Mouse (Mus musculus) midbrain, embryonic 16.5 days (tissue): ENCODE data around the gene Ssr1. TPM values are rescaled to one million over a fixed set of nuclear protein-coding genes. Genes with fewer than 3 reads are reported as not detected.

Experiments
- ATAC-seq: fragments of 200-750 bp; cut with Nextera tagmentation; 2 replicates; pipeline ENCODE4 v1.8.0; 2017; ENCODE audit warnings: moderate TSS enrichment
- H3K27ac ChIP-seq: fragments of 300-500 bp; sonication (generic); 2 replicates; pipeline ENCODE4 v1.5.1; 2014; ENCODE audit warnings: mild to moderate bottlenecking, low read length, mixed read lengths
- H3K27me3 ChIP-seq: fragments of 300-500 bp; sonication (generic); 2 replicates; pipeline ENCODE4 v1.6.1; 2014; ENCODE audit warnings: low read depth, low read length, mixed read lengths; ENCODE audit not compliant: control insufficient read depth, insufficient read depth
- H3K36me3 ChIP-seq: fragments of 300-500 bp; sonication (generic); 2 replicates; pipeline ENCODE4 v1.6.1; 2014; ENCODE audit warnings: mild to moderate bottlenecking, low read length, moderate library complexity, mixed read lengths; ENCODE audit not compliant: control insufficient read depth, insufficient read depth
- H3K4me1 ChIP-seq: fragments of 300-500 bp; sonication (generic); 2 replicates; pipeline ENCODE4 v1.6.1; 2014; ENCODE audit warnings: mild to moderate bottlenecking, low read length, mixed read lengths; ENCODE audit not compliant: control insufficient read depth, insufficient read depth
- H3K4me2 ChIP-seq: fragments of 300-500 bp; sonication (generic); 2 replicates; pipeline ENCODE4 v1.6.1; 2014; ENCODE audit warnings: mild to moderate bottlenecking, low read length, mixed read lengths
- H3K4me3 ChIP-seq: fragments of 300-500 bp; sonication (generic); 2 replicates; pipeline ENCODE4 v1.5.1; 2014; ENCODE audit warnings: low read depth, mild to moderate bottlenecking, low read length, moderate library complexity, mixed read lengths
- H3K9ac ChIP-seq: fragments of 300-500 bp; sonication (generic); 2 replicates; pipeline ENCODE4 v1.6.1; 2014; ENCODE audit warnings: low read depth, low read length, mixed read lengths
- H3K9me3 ChIP-seq: fragments of 300-500 bp; sonication (generic); replicated peaks from 2 replicates; pipeline ENCODE4 v1.6.1; 2014; ENCODE audit warnings: mild to moderate bottlenecking, low read length, mixed read lengths; ENCODE audit not compliant: control insufficient read depth, poor library complexity, severe bottlenecking
- WGBS: fragments of 180-500 bp; shearing (Covaris S2); extraction: QIAGEN DNeasy Blood & Tissue Kit; methylation state at CpG from one replicate; pipeline ENCODE4 v1.1.7; 2014; 5-methylcytosine and 5-hydroxymethylcytosine counted together
- polyA plus RNA-seq: library from polyadenylated mRNA; unstranded; fragments of >200 nt; fragmentation: Nextera tagmentation; extraction: Ambion mirVana; gene quantifications from 2 replicates; pipeline ENCODE4 v1.2.1, GENCODE M21; 2015

The Ssr1 gene
- polyA plus RNA-seq: 69.2 and 71.1 TPM in 2 replicates

GRCm38 (mm10) chr13:37993704-37994404 lies at the start of gene Ssr1:
Gene Ssr1, minus strand, starts transcription at chr13:37994217.
- peak within 1 kb of the TSS; percentile 72 for H3K4me3 ChIP-seq
- H3K27me3 ChIP-seq: no peaks in the 10 kb centered on the region
- peaks cover 13% of the 10 kb centered on the region for H3K4me1 ChIP-seq
- H3K36me3 ChIP-seq: peaks cover 7% of the 10 kb centered on the region
- H3K9ac ChIP-seq: peak within 1 kb of the TSS; percentile 89
- peak within 1 kb of the TSS; percentile 78 for H3K4me2 ChIP-seq
- H3K9me3 ChIP-seq: no peaks in the 10 kb centered on the region
- WGBS: 0% methylated on average over 64 of the region's 89 CpGs
- peak within 1 kb of the TSS; percentile 91 for H3K27ac ChIP-seq
- peak; percentile 98 for ATAC-seq

GRCm38 (mm10) chr13:38037811-38038210 lies 43.8 kb upstream of the Ssr1 start:
- peak overlapping the region; percentile 86 for H3K4me3 ChIP-seq
- ATAC-seq: no peak
- WGBS: 59% methylated on average over 12 of the region's 12 CpGs
- H3K27me3 ChIP-seq: no peaks in the 10 kb centered on the region
- peak overlapping the region; percentile 91 for H3K9ac ChIP-seq
- H3K4me2 ChIP-seq: peak overlapping the region; percentile 98
- no peak overlapping the region for H3K27ac ChIP-seq
- peaks cover 23% of the 10 kb centered on the region for H3K4me1 ChIP-seq
- H3K9me3 ChIP-seq: no peaks in the 10 kb centered on the region
- peaks cover 10% of the 10 kb centered on the region for H3K36me3 ChIP-seq

GRCm38 (mm10) chr13:38037044-38037687 lies 43.1 kb upstream of the Ssr1 start, which contains the start of gene Cage1:
Gene Cage1, minus strand, starts transcription at chr13:38037069.
- peak within 1 kb of the TSS; percentile 86 for H3K4me3 ChIP-seq
- H3K27ac ChIP-seq: peak within 1 kb of the TSS; percentile 87
- no peaks in the 10 kb centered on the region for H3K27me3 ChIP-seq
- H3K36me3 ChIP-seq: peaks cover 6% of the 10 kb centered on the region; the same call in 1 of the 2 replicates
- peak; percentile 97 for ATAC-seq
- peak within 1 kb of the TSS; percentile 98 for H3K4me2 ChIP-seq
- H3K9me3 ChIP-seq: no peaks in the 10 kb centered on the region
- peaks cover 23% of the 10 kb centered on the region for H3K4me1 ChIP-seq
- under 1% methylated on average over 47 of the region's 47 CpGs for WGBS
- peak within 1 kb of the TSS; percentile 91 for H3K9ac ChIP-seq

GRCm38 (mm10) chr13:38036343-38037043 lies 42.5 kb upstream of the Ssr1 start, which contains the start of gene Riok1:
Gene Riok1, plus strand, starts transcription at chr13:38036995.
- H3K36me3 ChIP-seq: peaks cover 6% of the 10 kb centered on the region; the same call in 1 of the 2 replicates
- peak within 1 kb of the TSS; percentile 87 for H3K27ac ChIP-seq
- ATAC-seq: no peak
- peak within 1 kb of the TSS; percentile 86 for H3K4me3 ChIP-seq
- H3K4me2 ChIP-seq: peak within 1 kb of the TSS; percentile 98
- H3K4me1 ChIP-seq: peaks cover 23% of the 10 kb centered on the region
- H3K9ac ChIP-seq: peak within 1 kb of the TSS; percentile 91
- 11% methylated on average over 37 of the region's 37 CpGs for WGBS
- H3K27me3 ChIP-seq: no peaks in the 10 kb centered on the region
- no peaks in the 10 kb centered on the region for H3K9me3 ChIP-seq

DNA sequence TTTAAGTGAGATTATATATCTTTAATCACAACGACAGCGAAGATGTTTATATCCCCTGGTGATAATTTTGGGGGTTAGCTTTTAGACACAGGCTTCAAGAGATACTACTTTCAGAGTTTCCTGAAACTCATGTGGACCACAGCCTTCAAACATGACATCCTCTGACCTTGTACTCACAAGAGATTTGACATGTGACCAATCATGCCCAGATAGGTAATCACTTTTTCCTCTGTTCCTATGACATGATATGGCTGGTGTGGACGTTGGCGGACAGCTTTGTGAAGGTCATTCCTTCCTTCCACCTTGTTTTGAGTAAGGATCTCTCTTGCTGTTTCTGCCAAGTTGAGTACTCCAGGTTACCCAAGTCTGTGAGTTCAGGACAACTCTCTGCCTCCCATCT lies 34.4 kb upstream of the Ssr1 start:
- Histone ChIP-seq H3K27ac (no peak overlapping the region), H3K4me1 (no peaks in the 10 kb centered on the region), H3K4me3 (no peak overlapping the region), H3K4me2 (no peak overlapping the region), H3K36me3 (no peaks in the 10 kb centered on the region), H3K9me3 (no peaks in the 10 kb centered on the region), H3K27me3 (no peaks in the 10 kb centered on the region), H3K9ac (no peak overlapping the region)
- ATAC-seq: no peak
- 85% methylated on average over 4 of the region's 4 CpGs for WGBS

DNA sequence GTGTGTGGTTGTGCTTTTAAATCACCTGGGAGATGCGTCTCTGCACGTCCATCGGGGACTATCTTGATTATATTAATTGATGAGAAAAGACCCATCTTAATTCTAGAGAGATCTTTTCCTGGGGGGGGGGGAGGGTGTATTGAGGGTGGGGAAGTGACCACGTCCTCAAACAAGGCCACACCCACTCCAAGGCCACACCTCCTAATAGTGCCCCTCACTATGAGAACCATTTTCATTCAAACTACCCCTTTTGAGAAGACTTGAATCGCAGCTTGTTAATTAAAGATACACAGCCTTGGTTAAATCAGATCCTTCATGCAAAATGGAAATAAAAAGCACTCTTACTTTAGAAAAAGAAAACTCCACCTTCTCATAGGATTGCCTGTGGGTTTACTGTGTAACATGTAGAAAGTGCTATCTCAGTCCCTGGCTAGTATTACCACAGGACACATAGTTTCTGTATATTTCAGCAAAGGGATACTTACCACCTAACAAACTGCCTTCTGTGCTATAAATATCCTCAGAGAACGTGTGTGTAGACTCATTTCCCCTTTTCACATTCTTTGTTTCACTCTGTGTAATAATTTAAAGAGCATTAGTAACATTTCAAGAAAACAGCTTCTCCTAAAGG lies 33.7 kb upstream of the Ssr1 start:
- H3K4me1 ChIP-seq: no peaks in the 10 kb centered on the region
- H3K27ac ChIP-seq: no peak overlapping the region
- no peak overlapping the region for H3K4me3 ChIP-seq
- H3K9ac ChIP-seq: no peak overlapping the region
- no peak overlapping the region for H3K4me2 ChIP-seq
- no peak for ATAC-seq
- H3K9me3 ChIP-seq: no peaks in the 10 kb centered on the region
- WGBS: 68% methylated on average over 6 of the region's 6 CpGs
- no peaks in the 10 kb centered on the region for H3K36me3 ChIP-seq
- H3K27me3 ChIP-seq: no peaks in the 10 kb centered on the region

DNA sequence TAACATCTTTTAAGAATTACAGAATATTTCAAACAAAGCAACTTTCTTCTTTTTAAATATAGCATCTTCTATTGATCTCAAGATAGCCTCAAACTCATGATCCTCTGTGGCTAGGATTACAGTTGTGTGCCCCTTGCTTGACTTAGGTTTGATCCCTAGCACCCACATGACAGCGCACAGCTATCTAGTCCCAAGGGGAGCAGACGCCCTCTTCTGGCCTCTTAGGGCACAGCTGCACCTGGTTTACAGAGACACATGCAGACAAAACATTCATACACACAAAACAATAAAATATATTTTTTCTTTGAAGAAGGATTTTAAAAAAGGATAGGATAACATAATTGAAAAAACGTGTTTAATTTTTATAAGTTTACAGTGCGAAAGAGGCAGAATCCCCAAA lies 31.9 kb upstream of the Ssr1 start:
- no peak overlapping the region for H3K27ac ChIP-seq
- H3K27me3 ChIP-seq: no peaks in the 10 kb centered on the region
- H3K4me2 ChIP-seq: no peak overlapping the region
- no peaks in the 10 kb centered on the region for H3K9me3 ChIP-seq
- WGBS: 44% methylated on average over 4 of the region's 4 CpGs
- no peaks in the 10 kb centered on the region for H3K4me1 ChIP-seq
- no peak overlapping the region for H3K9ac ChIP-seq
- no peaks in the 10 kb centered on the region for H3K36me3 ChIP-seq
- H3K4me3 ChIP-seq: no peak overlapping the region
- ATAC-seq: no peak

DNA sequence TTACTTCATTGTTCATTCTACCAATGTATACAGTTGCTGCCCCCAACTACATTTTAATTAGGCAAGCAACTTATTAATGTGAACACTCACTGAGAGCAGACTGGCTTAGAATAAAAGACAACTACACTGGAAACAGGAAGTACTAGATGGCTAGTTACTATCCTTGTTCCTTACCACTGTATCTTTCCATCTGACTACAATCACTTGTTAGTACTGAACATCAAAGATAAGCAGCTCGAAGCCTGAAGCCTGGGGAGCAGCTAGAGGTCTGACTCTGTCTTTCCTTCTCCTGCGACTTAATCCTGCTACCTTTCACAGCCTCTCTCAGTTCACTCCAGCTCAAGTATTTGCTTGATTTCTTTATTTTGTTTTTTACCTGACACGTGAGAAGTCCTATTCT lies 24.8 kb upstream of the Ssr1 start:
- Histone ChIP-seq H3K4me1 (no peaks in the 10 kb centered on the region), H3K27me3 (no peaks in the 10 kb centered on the region), H3K4me2 (no peak overlapping the region), H3K36me3 (no peaks in the 10 kb centered on the region), H3K27ac (no peak overlapping the region), H3K9me3 (no peaks in the 10 kb centered on the region), H3K4me3 (no peak overlapping the region), H3K9ac (no peak overlapping the region)
- 67% methylated on average over 3 of the region's 3 CpGs for WGBS
- no peak for ATAC-seq
